Mouse (Mus musculus) layer of hippocampus, adult 2 months (tissue): ENCODE results near the gene Calml4. TPM values are rescaled to one million over a fixed set of nuclear protein-coding genes. Genes with fewer than 3 reads are reported as not detected.

Experiments
- DNase-seq, 2 experiments: peaks; one replicate each; pipeline ENCODE4 v3.0.0; 2022; ENCODE audit warnings: low spot score in 2 of 2
- H3K27ac ChIP-seq: fragments of 200-600 bp; 2 replicates; pipeline ENCODE4 v1.8.1; 2022
- H3K4me3 ChIP-seq: fragments of 200-600 bp; 2 replicates; pipeline ENCODE4 v1.8.1; 2022; ENCODE audit warnings: mild to moderate bottlenecking
- CTCF ChIP-seq: fragments of 200-600 bp; conservative IDR thresholded peaks from 2 replicates; pipeline ENCODE4 v1.8.1; 2022; ENCODE audit warnings: antibody characterized with exemption, mild to moderate bottlenecking, moderate library complexity
- total RNA-seq, 2 experiments: library from RNA; stranded (reverse); gene quantifications; 2 replicates each; pipeline ENCODE4 v1.2.3; 2021

The Calml4 gene
- total RNA-seq, 2 experiments from 2014 or later = 1.8 to 2.4 TPM

DNA sequence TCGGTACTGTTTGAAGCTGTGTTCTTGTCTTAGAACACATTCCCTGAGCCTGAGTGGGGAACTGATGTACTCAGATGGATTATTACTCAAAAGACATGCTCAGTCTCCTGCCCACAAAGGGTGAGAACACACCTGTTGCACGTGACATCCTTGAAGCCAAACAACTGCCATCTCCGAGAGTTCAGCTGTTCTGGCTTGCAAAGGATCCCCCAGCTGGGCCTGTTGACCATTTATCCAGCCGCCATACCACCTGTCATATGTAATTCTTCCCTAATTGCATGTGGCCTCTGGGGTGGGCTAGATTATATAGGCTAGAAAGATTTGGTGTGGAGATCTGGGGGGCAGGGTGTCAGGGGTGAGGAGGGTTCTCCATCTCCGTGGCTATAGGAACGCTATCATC is 37.1 kb upstream of the Calml4 start:
- DNase-seq = no peak
- Histone ChIP-seq H3K27ac (no peak overlapping the region), H3K4me3 (no peak overlapping the region)
- TF ChIP-seq CTCF = no peak

- Histone ChIP-seq H3K27ac (no peak overlapping the region), H3K4me3 (no peak overlapping the region)
- TF ChIP-seq CTCF = no peak
- DNase-seq = no peak
These were observed 36.1 kb upstream of the Calml4 start for GRCm38 (mm10) chr9:62821811-62822210.

- Histone ChIP-seq H3K4me3 (no peak overlapping the region), H3K27ac (no peak overlapping the region)
These were observed 32.0 kb upstream of the Calml4 start for GRCm38 (mm10) chr9:62825791-62826393.

GRCm38 (mm10) chr9:62826456-62826855 is 31.4 kb upstream of the Calml4 start:
- TF ChIP-seq CTCF = no peak
- no peak for DNase-seq
- Histone ChIP-seq H3K4me3 (no peak overlapping the region), H3K27ac (no peak overlapping the region)

More at GRCm38 (mm10) chr9:62825791-62826393, 32.0 kb upstream of the Calml4 start:
- no peak for DNase-seq
- no peak for TF ChIP-seq CTCF

DNA sequence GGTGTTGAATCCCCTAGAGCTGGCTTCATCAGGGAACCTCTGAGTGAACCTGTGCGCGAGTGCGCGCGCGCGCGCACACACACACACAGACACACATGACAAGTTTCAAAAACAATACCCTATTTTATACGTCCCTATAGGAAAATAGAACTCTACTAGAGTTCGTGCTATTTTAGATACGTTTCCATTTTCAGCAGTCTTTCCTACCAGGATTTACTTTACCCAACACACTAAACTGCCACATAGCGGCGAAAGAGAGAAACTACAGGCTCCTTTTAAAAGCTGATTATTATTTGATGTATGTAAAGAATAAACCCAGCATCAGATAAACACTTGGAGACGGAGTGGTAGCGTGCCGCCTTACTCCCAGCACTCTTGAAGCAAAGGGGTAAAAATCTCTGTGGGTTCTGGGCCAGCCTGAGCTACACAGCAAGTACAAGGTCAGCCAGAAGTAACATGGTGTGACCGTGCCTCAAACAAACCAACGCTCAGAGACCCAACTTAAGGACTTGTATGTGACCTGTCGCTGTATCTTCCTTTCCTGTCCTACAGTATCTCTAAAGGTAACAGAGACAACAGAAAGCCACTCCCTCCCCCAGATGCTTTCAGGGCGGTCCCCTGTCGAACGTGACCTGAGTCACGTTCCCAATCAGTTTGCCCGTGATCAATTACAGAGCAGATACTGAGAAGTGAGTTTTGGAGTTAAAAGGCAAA is 29.8 kb upstream of the Calml4 start:
- TF ChIP-seq CTCF = peak; percentile 85
- peak overlapping the region; percentile 86 for H3K27ac ChIP-seq
- H3K4me3 ChIP-seq = peak overlapping the region; percentile 55
- peak; percentile 27 to 35 for DNase-seq

- peak; percentile 85 for TF ChIP-seq CTCF
- peak overlapping the region; percentile 55 for H3K4me3 ChIP-seq
- H3K27ac ChIP-seq = peak overlapping the region; percentile 86
- peak; percentile 91 to 93 for DNase-seq
These were observed 29.2 kb upstream of the Calml4 start for GRCm38 (mm10) chr9:62828662-62829086.

GRCm38 (mm10) chr9:62829877-62830276 is 28.0 kb upstream of the Calml4 start:
- H3K4me3 ChIP-seq = no peak overlapping the region
- no peak for TF ChIP-seq CTCF

GRCm38 (mm10) chr9:62834906-62835305 is 23.0 kb upstream of the Calml4 start:
- H3K4me3 ChIP-seq = no peak overlapping the region
- no peak overlapping the region for H3K27ac ChIP-seq
- no peak for DNase-seq
- no peak for TF ChIP-seq CTCF

More at GRCm38 (mm10) chr9:62829877-62830276, 28.0 kb upstream of the Calml4 start:
- DNase-seq = no peak
- no peak overlapping the region for H3K27ac ChIP-seq

- DNase-seq = no peak
- H3K27ac ChIP-seq = no peak overlapping the region
- no peak overlapping the region for H3K4me3 ChIP-seq
- TF ChIP-seq CTCF = peak; percentile 45
These were observed 22.0 kb upstream of the Calml4 start for GRCm38 (mm10) chr9:62835705-62836446.

DNA sequence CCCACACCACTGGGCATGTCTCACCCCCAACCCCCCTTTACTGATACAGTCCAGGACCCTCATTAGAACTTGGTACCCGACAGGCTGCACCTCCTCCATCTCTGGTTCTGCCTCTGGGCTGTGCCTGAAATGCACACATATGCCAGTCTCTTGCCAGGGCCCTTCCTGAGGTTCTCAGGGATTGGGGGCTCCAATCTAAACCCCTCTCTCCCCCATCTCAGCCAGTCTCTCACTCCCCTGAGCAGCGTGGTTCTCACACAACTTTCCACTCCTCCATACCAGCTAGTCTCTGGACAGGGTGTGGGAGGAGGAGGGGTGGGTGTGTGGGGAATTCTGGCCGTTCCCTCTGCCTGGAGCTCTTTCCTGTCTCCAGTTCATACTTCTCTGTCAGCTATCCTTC is 20.3 kb upstream of the Calml4 start:
- TF ChIP-seq CTCF = no peak
- no peak overlapping the region for H3K4me3 ChIP-seq
- DNase-seq = no peak
- H3K27ac ChIP-seq = peak overlapping the region; percentile 95; the same call in 1 of the 2 replicates

- peak overlapping the region; percentile 81 for H3K4me3 ChIP-seq
- no peak for TF ChIP-seq CTCF
- H3K27ac ChIP-seq = peak overlapping the region; percentile 95
- DNase-seq = no peak
These were observed 19.8 kb upstream of the Calml4 start for GRCm38 (mm10) chr9:62838146-62838505.

GRCm38 (mm10) chr9:62838506-62839171 is 19.2 kb upstream of the Calml4 start, which contains the start of gene Cln6:
TSS of gene Cln6 (plus strand) at chr9:62838785.
- TF ChIP-seq CTCF = no peak
- H3K4me3 ChIP-seq = peak within 1 kb of the TSS; percentile 81
- DNase-seq = peak; percentile 65 to 81
- peak within 1 kb of the TSS; percentile 95 for H3K27ac ChIP-seq
